Mouse (Mus musculus) ES-E14 (cell line): ENCODE measurements around the gene Selenov. TPM values are rescaled to one million over a fixed set of nuclear protein-coding genes. Genes with fewer than 3 reads are reported as not detected.
A peak's percentile ranks its signal among the peaks of the same experiment; 100 is the strongest.

Experiments used
- DNase-seq: peaks from one replicate; pipeline ENCODE4 v3.0.0-alpha.2; 2013; ENCODE audit warnings: low read depth, low spot score
- H3K27ac ChIP-seq: 2 replicates; pipeline ENCODE4 v1.5.1; 2012; ENCODE audit warnings: low read depth, mild to moderate bottlenecking, low read length, moderate library complexity, mixed read lengths; ENCODE audit not compliant: poor library complexity, insufficient read depth, severe bottlenecking
- H3K36me3 ChIP-seq: 2 replicates; pipeline ENCODE4 v1.6.1; 2012; ENCODE audit warnings: mild to moderate bottlenecking, low read length, moderate library complexity, mixed read lengths; ENCODE audit not compliant: control insufficient read depth, poor library complexity, insufficient read depth, severe bottlenecking
- H3K4me1 ChIP-seq, 2 experiments: fragments of 150-350 bp in 1 of 2; sonication (generic) in 1 of 2; 2 replicates each; pipeline ENCODE4 v1.6.1; 2012; ENCODE audit warnings: low read length in 2 of 2, mild to moderate bottlenecking in 1 of 2, mixed read lengths in 1 of 2; ENCODE audit not compliant: control insufficient read depth in 2 of 2, insufficient read depth in 2 of 2, poor library complexity in 1 of 2
- H3K4me3 ChIP-seq, 2 experiments: fragments of 150-350 bp in 1 of 2; sonication (generic) in 1 of 2; 2 replicates each; pipeline ENCODE4 v1.5.1; 2012; ENCODE audit warnings: low read length in 2 of 2, low read depth in 1 of 2, mild to moderate bottlenecking in 1 of 2, mixed read lengths in 1 of 2; ENCODE audit not compliant: insufficient read depth in 1 of 2, poor library complexity in 1 of 2, severe bottlenecking in 1 of 2
- H3K9ac ChIP-seq: 2 replicates; pipeline ENCODE4 v1.6.1; 2012; ENCODE audit warnings: low read depth, mild to moderate bottlenecking, low read length, mixed read lengths; ENCODE audit not compliant: poor library complexity, insufficient read depth, severe bottlenecking
- H3K9me3 ChIP-seq: fragments of 150-350 bp; sonication (generic); 2 replicates; pipeline ENCODE4 v1.6.1; 2012; ENCODE audit warnings: low read depth, mild to moderate bottlenecking, low read length; ENCODE audit not compliant: control insufficient read depth, insufficient read depth
- CHD2 ChIP-seq: IDR thresholded peaks from 2 replicates; pipeline ENCODE4 v1.6.1; 2014; ENCODE audit warnings: mild to moderate bottlenecking, low read depth, low read length, inconsistent platforms
- HCFC1 ChIP-seq: IDR thresholded peaks from 2 replicates; pipeline ENCODE4 v1.6.1; 2012; ENCODE audit warnings: low read length, inconsistent platforms, borderline replicate concordance; ENCODE audit not compliant: insufficient read depth
- MAFK ChIP-seq: IDR thresholded peaks from 2 replicates; pipeline ENCODE4 v1.6.1; 2014; ENCODE audit warnings: mild to moderate bottlenecking, low read depth, low read length, inconsistent platforms; ENCODE audit not compliant: insufficient read depth
- ZC3H11A ChIP-seq: IDR thresholded peaks from 2 replicates; pipeline ENCODE4 v1.6.1; 2012; ENCODE audit warnings: low read depth, mild to moderate bottlenecking, inconsistent platforms, low read length, borderline replicate concordance
- ZNF384 ChIP-seq: IDR thresholded peaks from 2 replicates; pipeline ENCODE4 v1.6.1; 2012; ENCODE audit warnings: low read depth, low read length, inconsistent platforms
- in situ Hi-C, 2 experiments: fragments of 600-800 bp; cut with MboI; formaldehyde crosslinking; loops; one replicate each; pipeline ENCODE4 v1.15.1; 2025; ENCODE audit warnings: low sequenced_read_pairs in 2 of 2, inconsistent platforms in 1 of 2; ENCODE audit not compliant: unreplicated experiment in 2 of 2
- total RNA-seq: library from RNA; depleted of rRNA; stranded (reverse); fragments of 300-350 nt; gene quantifications from 2 replicates; pipeline ENCODE4 v1.2.3, GENCODE M21; 2012

Gene Selenov
- total RNA-seq, 1 experiment, result 0.58 TPM

DNA sequence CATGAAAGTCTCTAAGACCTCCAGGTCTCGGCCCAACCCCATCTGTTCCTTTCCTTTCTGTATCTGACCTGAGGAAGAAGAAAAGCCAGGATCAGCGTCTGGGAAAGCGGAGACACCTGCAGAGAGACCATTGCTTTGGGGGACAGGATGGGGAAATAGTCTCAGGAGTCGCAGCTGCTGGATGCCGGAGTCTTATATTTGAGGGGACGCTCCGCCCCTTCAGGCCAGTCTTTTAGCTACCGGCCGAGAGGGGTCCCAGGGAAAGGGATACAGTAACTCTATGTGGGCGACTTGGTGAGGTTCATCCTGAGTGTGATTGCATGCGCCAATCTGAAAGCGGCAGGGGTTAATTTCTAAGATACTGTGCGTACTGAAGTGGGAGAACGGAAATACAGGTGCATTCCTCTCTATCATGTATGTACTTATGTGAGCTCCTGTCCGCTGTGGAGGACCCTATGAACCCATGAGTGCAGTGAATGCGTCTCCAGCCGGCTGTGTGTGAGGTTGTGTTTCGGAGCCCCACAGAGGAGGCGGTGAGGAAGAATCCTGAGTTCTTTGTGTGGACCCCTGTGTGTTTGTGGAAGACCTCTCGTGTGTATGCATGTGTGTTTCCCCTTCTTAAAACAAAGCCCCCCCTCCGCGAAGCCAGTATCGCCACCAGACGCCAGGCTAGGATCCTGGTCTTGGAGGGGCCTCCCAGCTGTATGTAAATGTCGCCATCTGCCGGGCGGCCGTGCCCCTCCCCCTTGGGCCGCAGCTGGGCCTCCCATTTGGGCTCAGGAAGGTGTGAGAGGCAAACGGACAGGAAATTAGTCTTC, 10.8 kb upstream of the Selenov start, which contains the start of gene Dll3:
Gene Dll3 (minus strand): TSS at position 623 of the 818 bp plus-strand sequence.
- peak within 1 kb of the TSS; percentile 65 for H3K9ac ChIP-seq
- 0 out of 2 replicates have a peak within 1 kb of the TSS, but pooled peaks have one; percentile 9 for H3K27ac ChIP-seq
- in situ Hi-C loops, result no loop called here
- peaks cover 0 to 7% of the 10 kb centered on the region in 2 experiments; a peak in 2 of 4 replicates for H3K4me1 ChIP-seq
- peak within 1 kb of the TSS; percentile 55 for H3K4me3 ChIP-seq
- H3K36me3 ChIP-seq, result peaks cover 16% of the 10 kb centered on the region
- no peaks in the 10 kb centered on the region for H3K9me3 ChIP-seq
- DNase-seq, result no peak
- no peak for TF ChIP-seq ZC3H11A

DNA sequence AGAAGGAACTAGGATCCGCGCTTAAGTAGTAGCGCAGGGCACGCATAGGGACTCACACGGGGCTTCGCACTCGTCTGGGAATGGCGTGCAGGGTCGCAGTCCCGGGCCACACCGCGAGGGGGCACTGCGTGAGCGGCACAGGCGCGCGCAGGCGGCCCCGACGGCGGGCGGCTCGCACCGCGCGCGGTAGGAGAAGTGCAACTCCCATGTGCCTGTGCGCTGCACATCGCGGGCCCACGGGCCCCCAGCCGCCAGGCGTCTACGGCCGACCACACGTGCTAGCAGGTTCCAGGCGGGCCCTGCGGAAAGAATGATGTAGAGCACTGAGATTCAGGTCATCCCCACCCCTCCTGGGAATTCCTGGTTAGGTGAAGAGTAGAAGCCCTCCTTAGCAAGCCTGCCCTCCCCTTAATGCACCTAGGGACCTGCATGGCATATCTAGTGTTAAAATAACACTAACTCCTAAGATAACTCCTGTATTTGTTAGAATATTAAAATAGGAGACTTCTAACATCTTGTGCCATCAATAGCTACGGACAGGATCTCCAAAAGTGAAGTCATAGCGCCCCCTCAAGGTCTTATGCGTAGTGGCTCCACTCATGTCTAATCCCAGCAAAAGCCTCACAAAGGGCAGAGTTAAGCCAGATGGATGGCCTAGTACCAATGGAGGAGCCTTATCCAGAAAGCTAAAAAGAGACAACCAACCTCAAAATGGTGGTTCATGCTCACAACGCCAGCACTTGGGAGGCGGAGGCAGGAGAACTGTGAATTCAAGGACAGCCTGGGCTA, 8.0 kb upstream of the Selenov start:
- in situ Hi-C loops, result no loop called here
- Histone ChIP-seq H3K36me3 (no peaks in the 10 kb centered on the region), H3K27ac (no peak overlapping the region), H3K4me3 (peak overlapping the region; percentile 15 to 65; a peak in 3 of 4 replicates), H3K9me3 (no peaks in the 10 kb centered on the region), H3K9ac (peak overlapping the region; percentile 69), H3K4me1 (peaks cover 0 to 9% of the 10 kb centered on the region in 2 experiments; a peak in 2 of 4 replicates)
- TF ChIP-seq ZC3H11A, result no peak
- TF ChIP-seq CHD2, result no peak
- TF ChIP-seq ZNF384, result no peak
- TF ChIP-seq HCFC1, result 0 out of 2 replicates have a peak, but pooled peaks have one; percentile 8
- no peak for TF ChIP-seq MAFK
- DNase-seq, result peak; percentile 88

DNA sequence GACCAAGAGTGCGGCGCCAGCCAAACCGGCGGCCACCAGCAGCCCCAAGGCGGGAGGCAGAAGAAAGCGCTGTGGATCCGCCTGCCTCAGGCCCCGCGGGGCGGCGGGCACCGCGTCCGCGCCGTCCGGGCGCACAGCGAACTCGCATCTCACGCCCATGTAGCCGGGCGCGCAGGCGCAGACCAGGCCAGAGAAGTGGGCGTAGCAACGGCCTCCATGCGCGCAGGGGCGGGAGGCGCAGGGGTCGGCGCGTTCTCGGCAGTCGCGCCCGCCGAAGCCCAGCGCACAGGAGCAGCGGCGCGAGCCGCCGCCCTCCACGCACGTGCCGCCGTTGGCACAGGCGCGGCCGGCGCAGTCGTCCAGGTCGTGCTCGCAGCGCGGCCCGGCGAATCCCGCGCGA, 3.5 kb upstream of the Selenov start:
- TF ChIP-seq CHD2, result no peak
- no peak for TF ChIP-seq ZC3H11A
- TF ChIP-seq MAFK, result no peak
- no peak for TF ChIP-seq HCFC1
- no peak for TF ChIP-seq ZNF384
- Histone ChIP-seq H3K4me1 (peaks cover 0 to 12% of the 10 kb centered on the region in 2 experiments; a peak in 1 of 4 replicates), H3K4me3 (peak overlapping the region; percentile 65 to 66), H3K9me3 (no peaks in the 10 kb centered on the region), H3K9ac (peak overlapping the region; percentile 74), H3K36me3 (no peaks in the 10 kb centered on the region), H3K27ac (no peak overlapping the region)
- DNase-seq, result no peak
- in situ Hi-C loops, result no loop called here

DNA sequence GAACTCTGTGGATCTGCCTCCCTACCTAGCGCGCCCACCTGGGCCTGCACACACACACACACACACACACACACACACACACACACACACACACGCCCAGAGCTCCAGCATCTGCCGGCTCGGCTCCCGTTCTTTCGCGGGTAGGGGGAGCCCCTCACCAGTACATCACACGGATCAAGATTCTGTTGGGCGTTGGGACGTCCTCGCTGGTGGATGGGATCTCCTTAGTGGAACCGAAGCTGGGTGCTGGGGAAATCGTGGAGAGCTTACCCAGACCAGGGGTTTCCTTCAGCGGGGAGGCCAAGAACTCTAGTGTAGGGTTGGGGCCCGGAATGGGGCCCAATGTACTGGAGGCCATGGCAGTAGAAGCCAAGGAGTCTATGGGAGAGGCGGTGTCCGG, 821 bp downstream of the Selenov start:
- no peaks in the 10 kb centered on the region for H3K9me3 ChIP-seq
- no peak for DNase-seq
- in situ Hi-C loops, result no loop called here
- no peak overlapping the region for H3K27ac ChIP-seq
- peaks cover 0 to 5% of the 10 kb centered on the region in 2 experiments; a peak in 1 of 4 replicates for H3K4me1 ChIP-seq
- TF ChIP-seq ZNF384 (no peak), MAFK (no peak), ZC3H11A (no peak), HCFC1 (no peak), CHD2 (no peak)
- no peaks in the 10 kb centered on the region for H3K36me3 ChIP-seq
- peak overlapping the region; percentile 65 to 67 for H3K4me3 ChIP-seq
- H3K9ac ChIP-seq, result peak overlapping the region; percentile 73
